Mouse (Mus musculus) heart, embryonic 10.5 days (tissue): ENCODE results near the gene Gpr26. TPM values are rescaled to one million over a fixed set of nuclear protein-coding genes. Genes with fewer than 3 reads are reported as not detected.

Experiments
- DNase-seq: peaks from one replicate; pipeline ENCODE4 v3.0.0-alpha.2; 2017; ENCODE audit warnings: low spot score
- H3K27ac ChIP-seq: fragments of 300-500 bp; sonication (generic); 2 replicates; pipeline ENCODE4 v1.5.1; 2016; ENCODE audit warnings: mild to moderate bottlenecking
- H3K27me3 ChIP-seq: fragments of 300-500 bp; sonication (generic); 2 replicates; pipeline ENCODE4 v1.6.1; 2016; ENCODE audit warnings: mild to moderate bottlenecking; ENCODE audit not compliant: poor library complexity, insufficient read depth, severe bottlenecking
- H3K36me3 ChIP-seq: fragments of 300-500 bp; sonication (generic); 2 replicates; pipeline ENCODE4 v1.6.1; 2016; ENCODE audit warnings: mild to moderate bottlenecking, moderate library complexity
- H3K4me1 ChIP-seq: fragments of 300-500 bp; sonication (generic); 2 replicates; pipeline ENCODE4 v1.6.1; 2016; ENCODE audit warnings: mild to moderate bottlenecking
- H3K4me3 ChIP-seq: fragments of 300-500 bp; sonication (generic); 2 replicates; pipeline ENCODE4 v1.5.1; 2016; ENCODE audit warnings: mild to moderate bottlenecking, moderate library complexity
- H3K9me3 ChIP-seq: fragments of 300-500 bp; sonication (generic); 2 replicates; pipeline ENCODE4 v1.6.1; 2016; ENCODE audit warnings: mild to moderate bottlenecking, moderate library complexity
- WGBS: fragments of 180-500 bp; shearing (Covaris S2); methylation state at CpG from one replicate; pipeline ENCODE4 v1.1.7; 2016; 5-methylcytosine and 5-hydroxymethylcytosine counted together
- polyA plus RNA-seq: library from polyadenylated mRNA; unstranded; fragments of >200 nt; fragmentation: Nextera tagmentation; extraction: Ambion mirVana; gene quantifications from 2 replicates; pipeline ENCODE4 v1.2.1, GENCODE M21; 2016

Gpr26 gene
- polyA plus RNA-seq, 1 experiment from 2014 or later: not detected

GRCm38 (mm10) chr7:131992226-131992625 is 26.0 kb downstream of the Gpr26 start:
- 47% methylated on average over 1 of the region's 1 CpGs for WGBS
- Histone ChIP-seq H3K27ac (no peak overlapping the region), H3K4me3 (no peak overlapping the region), H3K9me3 (0 out of 2 replicates have a peak, but pooled peaks cover 3% of the 10 kb centered on the region), H3K36me3 (no peaks in the 10 kb centered on the region), H3K27me3 (no peaks in the 10 kb centered on the region), H3K4me1 (no peaks in the 10 kb centered on the region)
- DNase-seq: no peak

GRCm38 (mm10) chr7:131992873-131993272 is 26.6 kb downstream of the Gpr26 start:
- no peaks in the 10 kb centered on the region for H3K4me1 ChIP-seq

DNA sequence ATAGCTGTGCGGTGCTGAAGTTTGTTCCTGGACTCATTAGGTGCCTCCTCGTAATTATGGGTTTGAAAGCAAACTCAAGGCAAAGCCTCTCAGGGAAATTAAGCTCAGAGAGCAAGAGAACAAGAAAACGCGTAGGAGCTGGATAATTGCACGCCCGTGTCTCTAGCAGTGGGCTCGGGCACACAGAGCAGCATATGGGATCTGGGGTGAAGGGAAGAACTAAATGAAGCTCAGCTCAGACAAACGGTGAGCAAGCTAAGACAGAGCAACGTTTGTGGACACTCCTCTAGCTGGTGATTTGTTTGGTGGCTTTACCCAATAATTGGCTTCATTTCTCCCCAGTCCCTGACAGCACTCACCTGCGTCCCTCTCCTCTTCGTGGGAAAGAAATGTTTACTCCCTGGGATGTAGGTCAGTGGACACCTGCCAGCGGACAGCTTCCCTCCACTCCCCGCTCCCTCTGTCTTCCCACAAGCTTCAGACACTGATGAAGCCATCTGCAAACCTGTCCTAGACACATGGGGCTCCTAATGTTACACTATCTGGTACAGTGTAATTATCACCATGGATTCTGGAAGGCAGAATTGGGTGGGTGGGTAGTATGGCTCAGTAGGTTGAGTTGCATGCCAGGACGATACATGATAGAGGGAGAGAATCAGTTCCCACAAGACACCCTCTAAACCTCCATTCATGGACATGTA is 39.9 kb downstream of the Gpr26 start:
- 80% methylated on average over 14 of the region's 14 CpGs for WGBS
- Histone ChIP-seq H3K4me1 (no peaks in the 10 kb centered on the region), H3K36me3 (no peaks in the 10 kb centered on the region), H3K9me3 (no peaks in the 10 kb centered on the region), H3K27me3 (no peaks in the 10 kb centered on the region), H3K27ac (no peak overlapping the region), H3K4me3 (no peak overlapping the region)
- DNase-seq: no peak

More at GRCm38 (mm10) chr7:131992873-131993272, 26.6 kb downstream of the Gpr26 start:
- H3K36me3 ChIP-seq: no peaks in the 10 kb centered on the region
- DNase-seq: no peak
- H3K27me3 ChIP-seq: no peaks in the 10 kb centered on the region
- H3K27ac ChIP-seq: no peak overlapping the region
- 60% methylated on average over 3 of the region's 3 CpGs for WGBS
- H3K4me3 ChIP-seq: no peak overlapping the region
- H3K9me3 ChIP-seq: 0 out of 2 replicates have a peak, but pooled peaks cover 3% of the 10 kb centered on the region

- H3K4me1 ChIP-seq: no peaks in the 10 kb centered on the region
- WGBS: 82% methylated on average over 7 of the region's 7 CpGs
Measured at GRCm38 (mm10) chr7:132009002-132009401, 42.7 kb downstream of the Gpr26 start.

GRCm38 (mm10) chr7:132012969-132013679 is 46.9 kb downstream of the Gpr26 start:
- Histone ChIP-seq H3K27ac (no peak overlapping the region), H3K36me3 (no peaks in the 10 kb centered on the region), H3K27me3 (no peaks in the 10 kb centered on the region), H3K4me3 (no peak overlapping the region), H3K4me1 (no peaks in the 10 kb centered on the region), H3K9me3 (no peaks in the 10 kb centered on the region)
- WGBS: 24% methylated on average over 1 of the region's 1 CpGs
- no peak for DNase-seq

More at GRCm38 (mm10) chr7:132009002-132009401, 42.7 kb downstream of the Gpr26 start:
- Histone ChIP-seq H3K27me3 (no peaks in the 10 kb centered on the region), H3K4me3 (no peak overlapping the region), H3K9me3 (no peaks in the 10 kb centered on the region), H3K36me3 (no peaks in the 10 kb centered on the region), H3K27ac (no peak overlapping the region)
- no peak for DNase-seq

DNA sequence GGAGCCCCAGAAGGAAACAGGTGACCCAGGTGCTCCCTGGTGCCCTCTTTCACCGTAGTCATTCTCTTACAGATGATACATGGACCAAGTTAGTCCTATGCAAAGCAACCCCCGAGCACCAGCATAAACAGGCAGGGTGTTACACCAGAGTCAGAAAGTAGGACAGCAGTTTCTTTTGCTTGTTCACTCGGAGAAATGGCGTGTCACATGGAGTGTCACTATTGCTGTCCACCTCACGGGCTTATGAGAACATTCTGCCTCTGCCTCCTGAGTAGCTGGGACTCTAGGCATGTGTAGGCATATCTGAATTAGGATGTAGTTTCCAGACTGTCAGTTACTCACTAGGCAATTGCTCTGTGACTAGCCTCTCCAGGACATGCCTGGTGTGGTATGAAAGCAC is 47.7 kb downstream of the Gpr26 start:
- 74% methylated on average over 5 of the region's 5 CpGs for WGBS
- H3K27ac ChIP-seq: no peak overlapping the region
- H3K4me1 ChIP-seq: no peaks in the 10 kb centered on the region
- no peaks in the 10 kb centered on the region for H3K27me3 ChIP-seq
- H3K36me3 ChIP-seq: no peaks in the 10 kb centered on the region
- H3K9me3 ChIP-seq: no peaks in the 10 kb centered on the region
- DNase-seq: no peak
- no peak overlapping the region for H3K4me3 ChIP-seq

GRCm38 (mm10) chr7:132015193-132015592 is 48.9 kb downstream of the Gpr26 start:
- Histone ChIP-seq H3K27me3 (no peaks in the 10 kb centered on the region), H3K4me3 (no peak overlapping the region), H3K9me3 (no peaks in the 10 kb centered on the region), H3K4me1 (no peaks in the 10 kb centered on the region), H3K27ac (no peak overlapping the region), H3K36me3 (no peaks in the 10 kb centered on the region)
- no peak for DNase-seq
- WGBS: 11% methylated on average over 3 of the region's 3 CpGs

- Histone ChIP-seq H3K27ac (no peak overlapping the region), H3K4me1 (no peaks in the 10 kb centered on the region), H3K36me3 (no peaks in the 10 kb centered on the region), H3K9me3 (no peaks in the 10 kb centered on the region), H3K27me3 (no peaks in the 10 kb centered on the region), H3K4me3 (no peak overlapping the region)
- DNase-seq: no peak
- WGBS: 79% methylated on average over 3 of the region's 3 CpGs
Measured at GRCm38 (mm10) chr7:132015933-132016332, 49.7 kb downstream of the Gpr26 start.

- H3K4me3 ChIP-seq: no peak overlapping the region
- H3K36me3 ChIP-seq: no peaks in the 10 kb centered on the region
- 52% methylated on average over 6 of the region's 6 CpGs for WGBS
- H3K27me3 ChIP-seq: 0 out of 2 replicates have a peak, but pooled peaks cover 3% of the 10 kb centered on the region
- DNase-seq: no peak
- H3K4me1 ChIP-seq: no peaks in the 10 kb centered on the region
- H3K9me3 ChIP-seq: no peaks in the 10 kb centered on the region
- H3K27ac ChIP-seq: no peak overlapping the region
Measured at GRCm38 (mm10) chr7:132025591-132025990, 59.3 kb downstream of the Gpr26 start.

- Histone ChIP-seq H3K27ac (no peak overlapping the region), H3K27me3 (0 out of 2 replicates have a peak, but pooled peaks cover 3% of the 10 kb centered on the region), H3K4me1 (no peaks in the 10 kb centered on the region), H3K4me3 (no peak overlapping the region), H3K36me3 (no peaks in the 10 kb centered on the region), H3K9me3 (no peaks in the 10 kb centered on the region)
- DNase-seq: no peak
- 49% methylated on average over 6 of the region's 6 CpGs for WGBS
Measured at GRCm38 (mm10) chr7:132026671-132027070, 60.4 kb downstream of the Gpr26 start.

DNA sequence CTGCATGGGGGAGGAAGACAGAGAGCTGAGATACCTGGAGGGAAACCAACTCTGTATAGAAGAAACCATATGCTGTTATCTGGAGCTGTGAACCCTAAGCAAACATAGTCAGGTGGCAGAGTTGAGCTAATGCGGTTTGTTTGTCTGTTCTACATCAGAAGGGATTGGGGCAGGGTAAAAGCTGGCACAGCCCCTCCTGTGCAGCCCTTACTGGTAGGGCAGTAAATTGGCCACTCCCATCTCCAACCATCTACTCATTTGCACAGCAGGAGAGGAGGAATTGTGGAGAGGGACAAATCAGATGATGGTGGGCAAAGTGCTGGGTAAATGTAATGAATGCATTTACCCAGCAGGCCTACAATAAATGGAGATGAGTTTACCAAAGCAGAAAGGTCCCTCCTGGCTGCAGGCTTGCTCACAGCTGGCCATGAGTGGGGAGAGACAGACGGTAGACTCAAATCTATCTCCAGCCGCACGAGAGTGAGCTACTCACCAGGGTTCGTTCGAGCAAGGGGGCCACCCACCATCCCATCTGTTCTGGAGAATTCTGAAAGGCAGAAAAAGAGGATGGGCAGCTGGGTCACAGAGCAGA is 65.8 kb downstream of the Gpr26 start:
- H3K36me3 ChIP-seq: no peaks in the 10 kb centered on the region
- no peak overlapping the region for H3K4me3 ChIP-seq
- H3K27me3 ChIP-seq: no peaks in the 10 kb centered on the region
- DNase-seq: no peak
- H3K27ac ChIP-seq: no peak overlapping the region
- 61% methylated on average over 6 of the region's 6 CpGs for WGBS
- H3K4me1 ChIP-seq: no peaks in the 10 kb centered on the region
- H3K9me3 ChIP-seq: no peaks in the 10 kb centered on the region
